Mouse (Mus musculus) limb, embryonic 11.5 days (tissue): ENCODE results near the gene Tapt1. TPM values are rescaled to one million over a fixed set of nuclear protein-coding genes. Genes with fewer than 3 reads are reported as not detected.

Experiments
- ATAC-seq: fragments of 200-750 bp; cut with Nextera tagmentation; 2 replicates; pipeline ENCODE4 v1.8.0; 2017; ENCODE audit warnings: low read depth; ENCODE audit not compliant: insufficient number of reproducible peaks, low FRiP score, low TSS enrichment
- DNase-seq: peaks from one replicate; pipeline ENCODE4 v3.0.0-alpha.2; 2015; ENCODE audit warnings: low spot score
- H3K27ac ChIP-seq: fragments of 300-500 bp; sonication (generic); replicated peaks from 2 replicates; pipeline ENCODE4 v1.5.1; 2014; ENCODE audit warnings: low read depth, mild to moderate bottlenecking, low read length
- H3K27me3 ChIP-seq: fragments of 300-500 bp; sonication (generic); 2 replicates; pipeline ENCODE4 v1.6.1; 2014; ENCODE audit warnings: mild to moderate bottlenecking, low read length, mixed read lengths; ENCODE audit not compliant: control insufficient read depth, insufficient read depth
- H3K36me3 ChIP-seq: fragments of 300-500 bp; sonication (generic); 2 replicates; pipeline ENCODE4 v1.6.1; 2014; ENCODE audit warnings: mild to moderate bottlenecking, low read length, moderate library complexity, mixed read lengths; ENCODE audit not compliant: control insufficient read depth, insufficient read depth
- H3K4me1 ChIP-seq: fragments of 300-500 bp; sonication (generic); 2 replicates; pipeline ENCODE4 v1.6.1; 2014; ENCODE audit warnings: low read length, mixed read lengths; ENCODE audit not compliant: control insufficient read depth, insufficient read depth
- H3K4me2 ChIP-seq: fragments of 300-500 bp; sonication (generic); 2 replicates; pipeline ENCODE4 v1.6.1; 2014; ENCODE audit warnings: low read depth, mild to moderate bottlenecking, moderate library complexity; ENCODE audit not compliant: severe bottlenecking
- H3K4me3 ChIP-seq: fragments of 300-500 bp; sonication (generic); 2 replicates; pipeline ENCODE4 v1.5.1; 2014; ENCODE audit warnings: low read depth, low read length
- H3K9ac ChIP-seq: fragments of 300-500 bp; sonication (generic); 2 replicates; pipeline ENCODE4 v1.6.1; 2014; ENCODE audit warnings: mild to moderate bottlenecking, low read length
- H3K9me3 ChIP-seq: fragments of 300-500 bp; sonication (generic); 2 replicates; pipeline ENCODE4 v1.6.1; 2016; ENCODE audit warnings: low read length; ENCODE audit not compliant: control insufficient read depth
- WGBS: fragments of 180-500 bp; shearing (Covaris S2); extraction: QIAGEN DNeasy Blood & Tissue Kit; methylation state at CpG from one replicate; pipeline ENCODE4 v1.1.7; 2014; 5-methylcytosine and 5-hydroxymethylcytosine counted together
- polyA plus RNA-seq: library from polyadenylated mRNA; unstranded; fragments of >200 nt; fragmentation: Nextera tagmentation; extraction: Ambion mirVana; gene quantifications from 2 replicates; pipeline ENCODE4 v1.2.1, GENCODE M21; 2014

Gene Tapt1
- polyA plus RNA-seq, 1 experiment from 2014 or later, result 36.1 TPM

DNA sequence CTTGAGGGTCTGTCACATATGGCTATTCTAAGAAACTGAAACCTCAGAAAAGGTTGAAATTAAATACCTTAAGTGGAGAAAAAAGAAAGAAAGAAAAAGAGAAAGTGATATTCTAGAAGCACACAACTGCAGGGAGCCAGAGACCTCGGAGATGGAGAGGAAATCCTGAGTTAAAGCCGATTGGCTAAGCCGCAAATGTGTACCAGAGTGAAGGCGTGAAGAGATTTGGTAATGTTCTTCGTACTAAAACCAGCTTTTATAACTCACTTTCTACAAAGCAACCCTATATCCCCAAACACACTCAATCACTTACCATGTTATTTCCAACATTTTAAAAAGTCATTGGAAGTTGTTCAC is 8.8 kb downstream of the Tapt1 start:
- WGBS, result 80% methylated on average over 5 of the region's 5 CpGs
- no peak overlapping the region for H3K9ac ChIP-seq
- no peaks in the 10 kb centered on the region for H3K4me1 ChIP-seq
- H3K4me3 ChIP-seq, result no peak overlapping the region
- DNase-seq (no peak), ATAC-seq (no peak)
- H3K9me3 ChIP-seq, result no peaks in the 10 kb centered on the region
- H3K27ac ChIP-seq, result no peak overlapping the region
- H3K27me3 ChIP-seq, result no peaks in the 10 kb centered on the region
- H3K36me3 ChIP-seq, result no peaks in the 10 kb centered on the region
- H3K4me2 ChIP-seq, result no peak overlapping the region

DNA sequence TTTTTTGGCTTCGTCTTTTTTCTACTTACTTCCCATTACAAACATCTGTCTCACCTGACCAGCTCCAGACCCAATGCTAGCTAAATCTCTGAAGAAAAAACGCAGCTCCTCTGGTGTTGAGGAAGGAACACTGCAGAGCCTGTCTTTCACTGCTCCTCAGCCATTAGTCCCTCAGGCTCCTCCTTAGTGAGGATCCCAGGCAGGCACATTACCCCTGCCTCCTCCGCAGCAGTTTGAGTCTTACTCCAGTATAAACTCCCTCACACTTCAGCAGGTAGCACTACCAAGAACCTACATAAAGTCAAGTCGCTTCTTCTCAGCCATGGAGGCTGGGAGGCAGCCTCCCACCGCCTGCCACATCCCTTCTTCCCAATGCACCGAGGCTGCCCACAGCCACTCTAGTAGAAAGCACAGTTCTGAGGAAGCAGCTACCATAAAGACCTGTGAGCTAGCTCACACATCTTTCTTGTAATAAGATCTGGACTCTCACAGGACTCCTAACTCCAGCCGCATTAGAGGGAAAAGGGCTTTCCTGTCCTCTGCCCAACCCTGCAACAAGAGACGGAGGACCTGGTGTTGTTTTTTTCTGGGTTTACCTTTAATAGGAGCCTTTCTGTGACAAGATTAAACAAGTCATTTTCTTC is 9.3 kb downstream of the Tapt1 start:
- no peak overlapping the region for H3K4me2 ChIP-seq
- H3K4me1 ChIP-seq, result no peaks in the 10 kb centered on the region
- H3K4me3 ChIP-seq, result no peak overlapping the region
- no peaks in the 10 kb centered on the region for H3K27me3 ChIP-seq
- no peak overlapping the region for H3K9ac ChIP-seq
- no peaks in the 10 kb centered on the region for H3K9me3 ChIP-seq
- no peak overlapping the region for H3K27ac ChIP-seq
- H3K36me3 ChIP-seq, result no peaks in the 10 kb centered on the region
- 76% methylated on average over 8 of the region's 8 CpGs for WGBS
- no peak for DNase-seq
- ATAC-seq, result no peak

DNA sequence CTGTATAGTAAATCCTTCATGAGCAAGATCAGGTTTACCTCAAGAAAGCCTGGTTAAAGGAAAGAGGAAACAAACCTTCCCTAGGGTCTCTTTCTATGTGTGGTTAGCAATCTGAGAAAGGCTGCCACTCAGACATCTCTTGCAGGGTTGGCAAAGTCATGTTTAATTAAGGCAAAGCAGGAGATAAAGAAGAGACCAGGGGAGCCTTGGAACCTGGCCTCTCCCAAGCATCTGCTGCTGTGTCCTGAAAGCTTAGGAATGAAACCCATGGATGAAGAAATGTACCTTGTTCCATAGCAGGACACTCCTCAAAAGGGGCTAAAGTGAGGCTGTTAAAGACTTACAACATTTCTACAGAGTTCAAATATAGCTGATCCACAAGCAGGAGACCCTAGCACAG is 11.3 kb downstream of the Tapt1 start:
- Histone ChIP-seq H3K27ac (no peak overlapping the region), H3K9ac (no peak overlapping the region), H3K4me2 (no peak overlapping the region), H3K27me3 (no peaks in the 10 kb centered on the region), H3K4me3 (no peak overlapping the region), H3K36me3 (no peaks in the 10 kb centered on the region), H3K4me1 (no peaks in the 10 kb centered on the region), H3K9me3 (no peaks in the 10 kb centered on the region)
- ATAC-seq (no peak), DNase-seq (no peak)

DNA sequence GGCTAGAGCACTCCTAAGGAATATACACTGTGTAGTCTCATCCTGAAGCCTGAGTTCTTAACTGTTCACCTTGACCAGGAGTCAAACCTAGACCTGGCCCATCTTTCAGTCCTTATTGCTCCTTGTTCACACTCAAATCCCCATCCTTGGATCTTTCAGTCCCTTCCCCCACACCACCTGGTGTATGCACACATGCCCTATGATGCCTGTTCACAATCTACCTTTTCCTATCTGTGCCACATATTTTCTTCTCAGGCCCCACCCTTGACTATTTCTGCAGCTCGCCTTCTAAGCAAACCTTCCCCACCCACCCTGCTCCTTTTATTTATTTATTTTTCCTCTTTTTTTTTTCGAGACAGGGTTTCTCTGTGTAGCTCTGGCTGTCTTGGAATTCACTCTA is 12.4 kb downstream of the Tapt1 start:
- DNase-seq (no peak), ATAC-seq (no peak)
- no peak overlapping the region for H3K4me2 ChIP-seq
- H3K4me3 ChIP-seq, result no peak overlapping the region
- H3K27ac ChIP-seq, result no peak overlapping the region
- 0 out of 2 replicates have a peak, but pooled peaks cover 2% of the 10 kb centered on the region for H3K36me3 ChIP-seq
- H3K27me3 ChIP-seq, result no peaks in the 10 kb centered on the region
- H3K4me1 ChIP-seq, result no peaks in the 10 kb centered on the region
- H3K9ac ChIP-seq, result no peak overlapping the region
- no peaks in the 10 kb centered on the region for H3K9me3 ChIP-seq
- WGBS, result 88% methylated on average over 2 of the region's 2 CpGs

DNA sequence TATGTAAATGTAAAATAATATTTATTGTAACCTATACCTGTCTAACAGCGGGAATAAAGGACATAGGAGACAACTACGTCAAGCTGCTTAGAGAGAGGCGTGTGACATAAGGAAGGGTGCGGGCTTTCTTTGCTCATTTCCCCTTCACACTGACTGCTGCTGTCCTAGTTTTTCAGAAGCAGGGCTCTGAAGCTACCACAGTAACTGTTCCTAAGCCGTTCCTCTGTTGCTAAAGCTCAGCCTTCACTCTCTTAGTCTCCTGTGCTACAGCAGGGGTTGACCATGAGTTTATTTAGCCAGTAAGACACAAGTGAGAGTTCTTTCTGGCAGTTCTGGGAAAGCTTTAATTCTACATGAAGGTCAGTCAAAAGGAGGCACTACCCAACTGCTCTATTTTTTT is 13.0 kb downstream of the Tapt1 start:
- no peaks in the 10 kb centered on the region for H3K4me1 ChIP-seq
- no peak overlapping the region for H3K9ac ChIP-seq
- whole genome bisulfite sequencing, result 86% methylated on average over 5 of the region's 5 CpGs
- no peak overlapping the region for H3K4me2 ChIP-seq
- no peak overlapping the region for H3K27ac ChIP-seq
- ATAC-seq (no peak), DNase-seq (no peak)
- 0 out of 2 replicates have a peak, but pooled peaks cover 2% of the 10 kb centered on the region for H3K36me3 ChIP-seq
- no peaks in the 10 kb centered on the region for H3K9me3 ChIP-seq
- no peaks in the 10 kb centered on the region for H3K27me3 ChIP-seq
- no peak overlapping the region for H3K4me3 ChIP-seq

DNA sequence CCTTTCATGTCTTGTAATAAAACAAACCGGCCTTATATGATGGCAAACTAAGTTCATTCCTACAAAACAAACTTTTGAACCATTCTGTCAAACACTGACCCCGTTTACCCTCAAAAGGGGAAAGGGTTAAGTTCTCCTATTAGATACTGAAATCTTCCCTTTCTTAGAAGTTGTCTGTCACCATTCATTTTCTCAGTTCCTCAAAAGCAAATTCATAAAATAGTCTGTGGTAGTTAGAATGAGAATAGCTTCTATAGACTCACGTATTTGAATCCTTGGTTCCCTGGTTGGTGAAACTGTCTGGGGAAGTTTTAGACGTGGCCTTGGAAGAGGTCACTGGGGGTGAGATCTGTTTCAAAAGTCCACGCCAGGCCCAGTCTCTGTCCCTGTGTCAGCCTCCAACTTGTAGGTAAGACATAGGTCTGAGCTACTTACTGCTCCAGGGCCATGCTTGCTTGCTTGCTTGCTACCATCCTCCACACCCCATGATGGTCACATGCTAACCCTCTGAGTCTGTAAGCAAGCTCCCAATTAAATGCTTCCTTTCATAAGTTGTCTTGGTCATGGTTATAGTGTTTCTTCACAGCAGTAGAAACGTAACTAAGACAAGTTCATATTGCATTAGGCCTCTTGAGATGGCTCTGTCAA is 14.5 kb downstream of the Tapt1 start:
- Histone ChIP-seq H3K4me1 (no peaks in the 10 kb centered on the region), H3K9ac (no peak overlapping the region), H3K4me2 (no peak overlapping the region), H3K27ac (no peak overlapping the region), H3K9me3 (no peaks in the 10 kb centered on the region), H3K36me3 (0 out of 2 replicates have a peak, but pooled peaks cover 2% of the 10 kb centered on the region), H3K27me3 (no peaks in the 10 kb centered on the region), H3K4me3 (no peak overlapping the region)
- DNase-seq (no peak), ATAC-seq (no peak)
- WGBS, result 91% methylated on average over 6 of the region's 6 CpGs

DNA sequence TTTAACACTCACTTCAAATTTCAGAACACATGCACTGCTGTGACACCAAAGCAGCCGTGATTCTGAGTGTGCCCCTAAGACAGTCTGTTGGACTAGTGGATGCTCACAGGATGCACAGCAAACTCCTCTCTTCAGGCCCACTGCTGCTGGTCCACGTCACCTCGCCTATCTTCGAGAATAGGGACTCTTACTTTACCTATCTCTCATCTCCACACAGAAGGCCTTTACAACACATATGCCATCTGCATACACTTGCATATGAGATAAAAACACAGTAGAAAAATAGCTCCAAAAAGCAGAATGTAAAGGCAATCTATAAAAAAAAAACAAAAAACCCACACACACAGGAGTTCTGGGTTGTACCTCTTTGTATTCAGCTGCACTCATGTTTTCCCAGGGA is 19.1 kb downstream of the Tapt1 start:
- Histone ChIP-seq H3K36me3 (peaks cover 2% of the 10 kb centered on the region; the same call in 1 of the 2 replicates), H3K9me3 (no peaks in the 10 kb centered on the region), H3K9ac (no peak overlapping the region), H3K4me3 (no peak overlapping the region), H3K4me2 (no peak overlapping the region), H3K4me1 (no peaks in the 10 kb centered on the region), H3K27me3 (no peaks in the 10 kb centered on the region), H3K27ac (no peak overlapping the region)
- 91% methylated on average over 4 of the region's 4 CpGs for WGBS
- peak; percentile 9 for DNase-seq
- ATAC-seq, result no peak

DNA sequence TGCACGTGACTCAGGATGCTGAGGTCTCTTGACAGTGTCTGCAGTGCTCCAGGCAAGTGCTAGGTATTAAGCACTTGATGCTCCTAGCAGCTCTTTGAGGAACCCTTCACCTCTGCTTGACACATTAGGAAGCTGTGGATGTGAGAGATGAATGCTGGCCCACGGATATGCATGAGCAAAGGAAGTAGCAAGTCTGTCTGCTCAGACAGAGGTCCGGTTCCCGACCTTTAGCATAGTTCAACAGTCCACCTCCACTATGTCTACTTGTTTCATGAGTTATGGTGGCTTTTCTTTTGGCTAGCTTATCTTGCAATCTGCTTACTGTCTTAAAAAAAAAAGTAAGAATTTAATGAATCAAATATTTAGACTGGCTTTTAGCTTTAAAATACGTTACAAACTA is 19.8 kb downstream of the Tapt1 start:
- Histone ChIP-seq H3K36me3 (peaks cover 2% of the 10 kb centered on the region; the same call in 1 of the 2 replicates), H3K27ac (no peak overlapping the region), H3K27me3 (no peaks in the 10 kb centered on the region), H3K9me3 (no peaks in the 10 kb centered on the region), H3K4me1 (no peaks in the 10 kb centered on the region), H3K4me2 (no peak overlapping the region), H3K4me3 (no peak overlapping the region), H3K9ac (no peak overlapping the region)
- DNase-seq (peak; percentile 11), ATAC-seq (no peak)
- WGBS, result 84% methylated on average over 5 of the region's 5 CpGs

DNA sequence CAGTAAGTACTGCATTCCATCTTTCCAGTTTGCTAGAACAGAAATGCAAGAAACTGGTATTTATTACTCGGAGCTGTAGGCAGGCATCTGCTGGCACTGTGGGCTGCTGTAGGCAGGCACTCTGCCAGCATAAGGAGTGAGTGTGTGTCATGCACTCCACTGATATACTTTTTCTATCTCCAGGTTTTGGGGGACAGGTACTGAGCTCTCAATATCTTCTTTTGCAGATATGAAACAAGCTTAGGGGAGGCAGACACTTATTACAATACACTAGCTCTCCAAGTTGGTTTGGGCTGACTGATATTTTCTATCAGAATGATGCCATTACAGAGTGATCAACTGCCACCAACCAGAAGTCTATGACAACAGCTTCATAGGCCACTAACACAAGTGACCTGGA is 23.0 kb downstream of the Tapt1 start:
- H3K27ac ChIP-seq, result no peak overlapping the region
- no peaks in the 10 kb centered on the region for H3K4me1 ChIP-seq
- H3K4me3 ChIP-seq, result no peak overlapping the region
- ATAC-seq, result no peak
- WGBS, result 88% methylated on average over 1 of the region's 1 CpGs
- no peaks in the 10 kb centered on the region for H3K27me3 ChIP-seq
- no peaks in the 10 kb centered on the region for H3K9me3 ChIP-seq
- H3K4me2 ChIP-seq, result no peak overlapping the region
- H3K36me3 ChIP-seq, result no peaks in the 10 kb centered on the region; the same call in 1 of the 2 replicates
- H3K9ac ChIP-seq, result no peak overlapping the region
- no peak for DNase-seq
